Comparison of ENCODE assay signal across 14 mouse cellular contexts in genomic region chr17:82925751-82926150, GRCm38 (mm10).
DNase-seq lines count a peak whose midpoint lies in the region.
"Had no signal": no experiment of that assay in that cellular context is flagged by ENCODE, and none has a peak within 500 bp of the region (broad histone marks: within the 10 kb centered on the region; RNA-seq: fewer than 3 reads in every experiment).

No protein-coding gene starts in this region.

- peak; percentile 53 for DNase-seq in adrenal gland, adult 2 months
- DNase-seq in adrenal gland, adult 18-20 months (ENCODE audit: low spot score in 2 of 2): no peak
- DNase-seq in adrenal gland, postnatal 10 days: peak; percentile 8
- no peak for DNase-seq in adrenal gland, postnatal 4 days (ENCODE audit: low spot score in 2 of 2)
- peak; percentile 23 for DNase-seq in brain, adult 2 months (ENCODE audit: low read depth, low spot score)
- no peak for DNase-seq in embryo, embryonic 11 days
- DNase-seq: B cell, adult 2 months; cerebellum, adult 11 months; cerebellum, adult 18-20 months; cerebellum, adult 8-10 months; cerebellum, adult 9-11 months; cerebellum, postnatal 14 days; cerebellum, postnatal 36 days; forebrain, postnatal 0 days had no signal

Comparison
In these comparisons a context has a peak if more than half of its experiments do, and no peak if none do; other contexts are left out.
1. DNase-seq: peak in adrenal gland, adult 2 months (single experiment), adrenal gland, postnatal 10 days (single experiment) and brain, adult 2 months (single experiment); none in adrenal gland, adult 18-20 months (0 of 2), adrenal gland, postnatal 4 days (0 of 2) and embryo, embryonic 11 days (single experiment).